Mouse (Mus musculus) lung, postnatal 4 days (tissue): Measurements from ENCODE around the gene Tnfaip6.
"Not testable (repeated sequence)": the region's sequence is repeated elsewhere in the genome, so short reads cannot be mapped to it uniquely, and the experiment has no call there.

ENCODE experiments used
- DNase-seq, 2 experiments: peaks; one replicate each; pipeline ENCODE4 v3.0.0; 2021

The Tnfaip6 gene

DNA sequence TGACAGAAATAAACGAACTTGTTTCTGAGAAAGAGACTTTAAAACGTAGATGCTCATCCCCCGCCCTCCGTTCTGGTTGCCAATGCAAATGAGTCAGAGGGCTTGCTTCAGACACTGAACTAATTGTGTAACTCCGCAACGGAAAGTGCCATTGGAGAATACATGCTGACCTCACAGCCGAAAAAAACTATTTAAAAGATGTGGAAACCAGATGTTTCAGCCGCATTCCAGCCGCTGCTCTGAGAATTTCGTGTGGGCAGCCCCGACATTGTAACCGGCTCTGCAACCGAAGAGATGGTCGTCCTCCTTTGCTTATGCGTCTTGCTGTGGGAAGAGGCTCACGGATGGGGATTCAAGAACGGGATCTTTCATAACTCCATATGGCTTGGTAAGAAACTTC, at the start of gene Tnfaip6:
TSS of gene Tnfaip6 (plus strand) at position 128 of the 400 bp plus-strand sequence.
- DNase-seq, result peak; percentile 56 to 62

DNA sequence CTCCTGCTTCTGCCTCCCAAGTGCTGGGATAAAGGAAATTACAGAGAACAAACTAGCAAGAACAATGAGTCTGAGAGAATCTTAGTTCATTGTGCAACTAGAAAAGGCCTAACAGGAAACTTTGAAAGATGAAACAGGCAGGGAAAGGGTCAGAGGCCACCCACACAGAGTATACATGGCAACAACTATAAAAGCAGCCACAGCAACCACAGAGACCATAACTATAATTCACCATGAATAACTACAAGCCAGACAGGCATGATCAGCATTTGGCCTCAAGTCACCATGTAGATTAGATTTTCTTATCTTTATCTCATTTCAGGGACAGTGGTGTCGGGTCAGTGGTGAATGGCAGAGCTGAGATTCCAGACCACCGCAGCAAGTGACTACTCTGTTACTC, 48.2 kb upstream of the Tnfaip6 start:
- no peak for DNase-seq

DNA sequence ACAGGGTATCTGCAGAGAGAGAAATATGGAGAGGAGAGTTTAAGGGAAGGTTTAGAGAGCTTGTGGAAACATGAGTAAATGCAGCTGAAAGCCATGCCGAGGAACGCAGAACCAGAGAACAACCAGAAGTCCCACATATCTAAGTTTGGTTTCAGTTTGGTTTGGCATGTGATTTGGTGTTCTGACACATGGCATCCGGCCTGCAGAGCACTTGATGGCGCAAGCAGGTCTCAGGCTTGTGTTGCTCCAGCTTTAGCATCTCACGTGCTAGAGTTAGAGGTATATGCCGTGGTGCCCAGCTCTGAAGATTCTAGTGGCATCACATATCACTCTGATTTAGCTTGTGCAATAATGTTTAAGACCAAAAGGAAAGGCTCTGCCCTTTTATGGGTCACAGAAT, 46.4 kb upstream of the Tnfaip6 start:
- no peak for DNase-seq

DNA sequence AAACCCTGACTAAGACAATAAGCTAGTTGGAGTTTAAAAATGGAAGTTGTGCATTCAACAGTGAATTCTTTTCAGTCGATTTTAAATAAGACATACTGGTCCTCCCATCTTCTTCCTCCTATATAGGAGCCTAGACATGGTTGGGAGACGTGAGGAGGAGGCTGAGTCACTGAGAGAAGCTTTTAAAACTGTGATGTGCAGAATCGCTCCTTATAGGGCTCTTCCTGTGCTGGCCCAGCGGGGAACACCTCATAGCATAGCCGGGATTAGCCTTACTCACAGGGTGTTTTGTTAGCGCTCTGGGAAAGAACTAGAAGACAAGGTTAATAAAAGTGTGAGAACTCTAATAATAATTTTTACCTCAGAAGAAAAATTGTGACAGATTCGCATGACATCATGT, 37.8 kb upstream of the Tnfaip6 start:
- DNase-seq, result no peak

DNA sequence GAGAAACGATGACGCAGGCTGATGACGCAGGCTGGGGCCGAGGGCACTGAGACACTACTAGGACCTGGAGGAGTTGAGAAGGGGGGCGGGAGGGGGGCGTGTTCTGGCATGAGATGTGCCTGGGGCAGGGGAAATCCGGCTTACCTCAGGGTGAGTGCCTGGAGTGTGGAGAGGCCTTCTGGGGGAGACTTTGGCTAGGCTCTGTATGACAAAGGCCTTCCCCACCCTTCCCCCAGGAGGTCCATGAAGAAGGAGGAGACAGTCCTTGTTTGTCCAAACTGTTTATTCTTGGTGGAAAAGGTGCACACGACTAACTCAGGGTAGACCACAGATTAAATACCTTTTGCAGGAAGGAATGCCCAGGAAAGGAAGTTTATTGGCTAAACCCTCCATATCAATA, 36.3 kb upstream of the Tnfaip6 start:
- no peak for DNase-seq

DNA sequence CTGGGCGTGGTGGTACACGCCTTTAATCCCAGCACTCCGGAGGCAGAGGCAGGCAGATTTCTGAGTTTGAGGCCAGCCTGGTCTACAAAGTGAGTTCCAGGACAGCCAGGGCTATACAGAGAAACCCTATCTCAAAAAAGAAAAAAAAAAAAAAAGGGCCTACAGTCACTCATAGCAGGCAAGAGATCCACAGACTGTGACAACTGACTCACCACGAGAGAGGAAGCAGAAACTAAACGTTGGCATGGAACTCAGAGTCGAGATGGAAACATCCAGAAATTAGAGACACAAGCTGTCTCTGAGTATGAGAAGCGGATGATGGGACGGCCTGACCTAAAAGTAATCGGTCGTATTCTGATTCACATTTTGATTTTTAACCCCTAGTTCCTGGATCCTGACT, 35.5 kb upstream of the Tnfaip6 start:
- DNase-seq, result not testable (repeated sequence)

DNA sequence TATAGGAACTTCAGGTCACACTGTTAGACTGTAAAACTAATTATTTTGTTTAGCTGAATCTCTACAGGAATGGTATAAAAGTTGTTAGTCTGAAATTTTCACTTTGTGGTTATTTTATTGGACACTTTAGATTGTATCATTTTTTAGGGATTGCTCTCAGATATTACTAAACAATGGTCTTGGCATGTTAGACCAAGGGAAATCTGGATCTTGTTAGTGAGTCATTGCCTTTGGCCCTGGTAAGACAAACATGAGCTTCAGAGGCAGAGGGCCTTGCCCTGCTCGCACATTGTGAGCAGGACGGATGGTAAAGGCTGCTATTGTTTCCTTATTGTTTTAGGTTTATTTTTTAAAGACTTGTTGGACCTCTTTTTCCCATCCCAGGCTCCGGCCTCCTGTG, 31.4 kb upstream of the Tnfaip6 start:
- DNase-seq, result peak in 1 of 2 experiments; percentile 26

DNA sequence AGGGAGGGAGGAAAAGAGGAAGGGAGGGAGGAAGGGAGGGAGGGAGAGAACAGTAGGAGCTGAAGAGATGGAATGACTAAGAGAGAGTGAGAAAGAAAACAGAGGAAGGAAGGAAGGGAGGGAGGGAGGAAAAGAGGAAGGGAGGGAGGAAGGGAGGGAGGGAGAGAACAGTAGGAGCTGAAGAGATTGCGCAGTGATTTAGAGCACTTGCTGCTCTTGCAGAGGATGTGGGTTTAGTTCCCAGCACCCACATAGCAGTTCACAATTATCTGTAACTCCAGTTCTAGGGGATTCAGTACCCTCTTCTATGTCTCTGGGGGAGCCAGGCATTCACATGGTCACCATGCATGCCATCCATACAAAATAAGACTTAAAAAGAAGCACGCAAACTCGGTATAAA, 26.0 kb upstream of the Tnfaip6 start:
- not testable (repeated sequence) for DNase-seq

DNA sequence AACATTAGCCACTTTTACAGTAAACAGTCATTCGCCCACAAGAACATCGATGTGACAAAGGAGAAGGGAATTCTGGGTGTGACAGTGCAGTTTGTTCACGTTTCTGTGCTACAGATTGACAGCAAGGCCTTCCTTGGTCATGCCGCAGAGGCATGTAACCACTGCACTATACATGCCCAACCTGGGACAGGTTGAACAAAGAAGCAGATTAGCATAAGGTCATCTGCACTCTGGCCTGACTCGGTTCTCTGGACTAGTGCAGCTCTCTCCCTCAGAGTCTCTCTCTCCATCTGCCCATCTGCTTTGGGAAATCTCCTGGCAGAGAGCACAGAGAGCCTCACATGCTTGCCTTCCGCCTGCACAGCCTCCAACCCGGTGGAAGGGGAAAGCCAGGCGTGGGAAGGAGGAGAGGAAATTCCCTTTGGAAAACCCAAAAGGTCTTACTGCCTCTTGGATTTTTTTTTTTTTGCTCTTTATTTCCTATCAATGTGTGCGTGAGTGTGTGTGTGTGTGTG, 24.4 kb upstream of the Tnfaip6 start:
- DNase-seq, result no peak

DNA sequence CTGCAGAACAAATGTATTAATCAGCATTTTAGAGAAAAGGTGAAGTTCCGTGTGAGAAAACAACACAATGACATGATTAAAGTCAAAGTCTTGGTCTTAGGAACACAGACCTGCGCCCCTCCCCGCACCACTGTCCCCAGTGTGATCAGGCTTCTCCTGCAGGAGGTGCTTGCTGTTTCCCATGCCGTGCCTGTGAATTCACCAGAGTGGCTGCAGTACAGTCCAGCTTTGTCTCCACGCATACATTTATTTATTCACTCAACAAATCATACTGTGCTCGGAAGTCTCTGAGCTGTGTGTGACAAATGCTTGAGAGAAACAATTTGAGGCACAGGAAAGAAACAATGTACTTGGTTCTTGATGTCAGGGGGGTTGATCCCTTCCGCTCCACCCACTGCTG, 21.4 kb upstream of the Tnfaip6 start:
- no peak for DNase-seq

DNA sequence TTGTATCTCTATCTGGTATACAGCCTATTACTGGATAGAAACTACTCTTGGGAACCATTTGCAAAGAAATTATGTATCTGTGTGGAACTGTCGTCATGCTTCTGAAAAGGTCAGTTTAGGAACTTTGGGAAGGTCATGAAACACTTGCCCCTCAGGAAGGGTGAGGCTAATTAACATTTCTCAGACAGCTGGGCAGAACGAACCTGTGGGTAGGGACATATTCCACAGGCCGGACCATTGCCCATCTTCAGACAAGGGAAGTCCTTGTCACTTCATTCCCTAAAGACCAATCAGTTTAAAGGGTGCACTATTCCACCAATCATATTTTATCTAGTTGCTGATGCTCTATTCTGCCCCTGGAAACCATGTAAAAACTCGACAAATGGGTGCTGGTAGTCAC, 10.7 kb upstream of the Tnfaip6 start:
- no peak for DNase-seq

DNA sequence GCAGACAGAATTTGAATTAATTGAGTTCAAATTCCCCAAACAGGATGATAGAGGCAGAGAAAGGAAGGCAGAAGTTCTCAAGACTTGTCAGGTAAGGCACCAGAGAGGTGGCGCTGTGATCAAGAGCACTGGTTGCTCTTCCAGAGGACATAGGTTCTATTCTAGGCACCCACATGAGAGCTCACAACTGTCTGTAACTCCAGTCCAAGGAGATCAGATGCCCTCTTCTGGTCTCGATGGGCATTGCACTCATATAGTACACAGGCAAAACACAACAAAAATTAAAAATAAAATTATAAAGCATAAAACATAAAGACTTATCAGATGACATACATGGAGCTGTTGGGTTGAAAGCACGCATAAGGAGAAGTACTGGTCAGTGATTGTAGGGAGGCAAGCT, 8.4 kb upstream of the Tnfaip6 start:
- DNase-seq, result no peak

DNA sequence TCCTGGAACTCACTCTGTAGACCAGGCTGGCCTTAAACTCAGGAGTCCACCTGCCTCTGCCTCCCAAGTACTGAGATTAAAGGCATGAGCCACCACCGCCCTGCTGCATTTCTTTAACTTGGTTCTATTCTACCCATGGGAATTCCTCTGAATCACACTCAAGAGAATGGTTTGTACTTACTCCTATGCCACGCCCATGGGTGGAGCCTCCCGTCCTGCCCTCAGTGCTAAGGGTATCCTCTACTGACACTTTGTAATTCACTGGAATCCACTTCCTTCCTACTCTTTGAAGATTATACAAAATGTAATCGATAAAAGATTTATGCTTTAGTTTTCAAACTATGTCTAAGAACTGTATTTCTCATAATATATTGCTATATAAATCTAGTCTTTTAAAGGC, 6.3 kb upstream of the Tnfaip6 start:
- DNase-seq, result no peak

DNA sequence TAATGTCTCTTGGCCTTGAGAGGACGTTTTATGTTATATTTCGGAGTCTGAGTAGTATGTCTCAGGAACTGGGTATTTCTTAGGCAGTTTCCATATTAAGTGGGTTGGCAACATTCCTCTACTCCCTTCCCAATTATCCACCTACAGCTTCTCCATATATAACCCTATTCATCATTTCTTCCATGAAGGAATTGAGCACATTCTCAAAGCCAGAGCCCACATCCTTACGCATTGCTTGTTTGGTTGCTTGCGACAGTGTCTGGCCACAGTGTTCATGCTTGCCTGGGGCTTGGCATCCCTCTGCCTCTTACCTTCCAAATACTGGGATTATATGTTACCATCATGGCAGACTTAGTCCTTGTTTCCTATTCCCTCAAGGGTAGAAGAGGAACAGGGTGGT, 3.2 kb upstream of the Tnfaip6 start:
- DNase-seq, result no peak

DNA sequence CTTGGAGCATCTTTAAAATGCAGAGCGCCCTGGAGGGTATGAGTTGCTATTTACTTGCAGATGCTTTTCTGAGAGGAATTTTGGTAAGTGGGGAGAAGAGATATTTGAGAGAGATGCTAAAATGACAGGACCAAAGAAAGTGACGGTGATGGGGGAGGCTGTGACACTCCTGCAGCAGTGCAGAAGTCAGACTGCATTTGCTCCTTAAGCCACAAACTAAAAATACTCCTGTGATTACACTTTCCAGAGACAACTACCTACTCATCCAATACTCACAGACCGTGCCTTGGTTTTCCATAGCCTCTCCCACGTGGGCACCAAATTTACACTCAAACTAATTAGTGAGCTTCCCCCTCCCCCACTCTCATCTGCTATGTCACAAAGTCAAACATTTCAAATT, 2.7 kb upstream of the Tnfaip6 start:
- DNase-seq, result no peak

DNA sequence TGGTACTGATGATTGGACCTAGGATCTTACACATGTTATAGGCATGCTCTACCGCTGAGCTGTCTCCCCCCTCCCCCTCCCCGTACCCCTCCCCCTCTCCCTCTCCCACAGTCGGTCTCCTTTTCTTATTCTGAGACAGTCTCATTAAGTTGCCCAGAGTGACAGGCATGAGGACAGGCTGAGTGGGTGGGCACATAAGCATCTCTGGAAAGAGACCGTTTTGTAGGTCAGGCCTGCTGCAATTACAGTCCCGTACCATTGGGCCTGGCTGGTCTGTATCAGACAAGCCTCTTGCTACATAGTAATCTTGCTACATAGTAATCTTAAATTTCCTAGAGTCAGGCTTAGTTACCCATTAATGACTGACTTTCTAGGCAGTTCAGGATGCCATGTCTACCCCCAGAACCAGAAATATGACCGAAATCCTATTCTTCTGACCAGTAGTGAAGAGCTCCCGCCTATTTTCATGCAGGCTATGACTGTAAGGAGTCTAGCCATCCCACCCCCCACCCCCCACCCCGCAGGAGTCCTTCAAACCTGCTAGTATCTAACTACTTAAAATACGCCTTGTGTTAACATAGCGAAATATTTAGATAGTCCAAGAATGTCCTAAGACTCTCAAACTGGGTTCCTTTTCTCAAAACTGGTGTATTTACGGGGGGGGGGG, 747 bp upstream of the Tnfaip6 start:
- DNase-seq, result no peak

DNA sequence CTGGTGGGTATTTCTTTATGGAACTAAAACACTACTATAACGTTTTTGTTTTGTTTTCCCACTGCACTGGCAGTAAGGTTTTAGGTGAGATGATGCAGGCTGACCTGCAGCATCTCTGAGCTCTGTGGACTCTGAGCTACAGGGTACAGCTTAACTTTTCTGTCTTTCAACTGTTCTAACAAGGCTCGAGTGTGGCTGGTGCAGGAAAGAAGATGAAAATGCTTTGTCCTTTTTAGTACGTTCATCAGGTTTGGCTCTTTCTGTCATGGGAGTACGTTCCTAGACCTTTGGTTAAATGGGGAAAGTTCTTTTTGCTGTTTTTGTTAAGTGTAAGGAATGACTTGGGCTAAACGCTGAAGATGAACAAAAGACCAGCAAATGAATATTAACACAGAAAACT, 749 bp downstream of the Tnfaip6 start:
- DNase-seq, result no peak

DNA sequence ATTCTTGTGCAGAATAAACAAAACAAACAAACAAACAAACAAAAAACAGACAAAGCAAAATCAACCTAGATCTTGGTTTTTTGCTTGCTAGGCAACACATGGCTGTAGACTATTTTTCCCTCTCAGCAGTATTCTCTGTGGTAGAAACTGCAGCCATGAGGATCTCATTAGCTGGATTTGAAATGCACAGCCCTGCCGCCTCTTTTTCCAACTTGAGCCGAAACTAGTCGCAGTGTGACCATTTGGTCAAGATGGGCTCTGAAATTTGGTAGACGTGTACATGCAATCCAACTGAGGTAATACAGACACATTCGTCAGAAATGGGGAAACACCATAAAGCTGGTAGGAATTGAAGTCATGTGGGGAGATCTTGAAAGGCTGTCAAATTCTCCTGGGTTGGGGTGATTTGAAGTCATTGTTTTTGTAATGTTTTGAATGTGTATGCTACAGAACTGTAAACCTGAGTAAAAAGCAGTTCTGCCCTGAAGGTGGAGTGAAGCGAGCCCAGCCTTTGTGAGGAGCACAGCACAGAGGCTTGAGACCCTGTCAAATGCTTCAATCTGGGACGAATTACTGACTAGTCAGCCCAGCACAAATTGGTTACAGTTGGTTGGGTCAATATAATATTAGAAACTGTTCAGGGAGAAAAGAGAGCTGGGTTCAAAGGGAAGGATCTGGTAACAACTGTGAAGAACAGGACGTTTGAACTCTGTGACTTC, 1.4 kb downstream of the Tnfaip6 start:
- no peak for DNase-seq

DNA sequence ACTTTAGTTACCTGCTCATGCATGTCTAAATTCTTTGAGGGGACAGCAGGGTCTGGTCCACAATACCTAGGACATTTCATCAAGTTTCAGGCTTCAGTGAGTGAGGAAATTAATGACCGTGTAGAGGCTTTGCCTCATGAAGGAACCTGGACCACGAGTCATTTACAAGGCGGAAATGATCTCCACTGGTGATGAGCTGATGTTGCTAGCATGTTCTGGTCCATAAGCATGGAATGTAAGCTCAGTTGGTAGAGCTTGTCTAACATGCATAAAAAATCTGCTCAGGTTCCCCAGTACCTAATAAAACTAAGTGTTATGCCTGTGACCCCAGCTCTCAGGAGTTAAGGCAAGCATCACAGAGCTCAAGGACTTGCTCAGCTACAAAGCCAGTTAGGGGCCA, 4.3 kb downstream of the Tnfaip6 start:
- DNase-seq, result no peak

DNA sequence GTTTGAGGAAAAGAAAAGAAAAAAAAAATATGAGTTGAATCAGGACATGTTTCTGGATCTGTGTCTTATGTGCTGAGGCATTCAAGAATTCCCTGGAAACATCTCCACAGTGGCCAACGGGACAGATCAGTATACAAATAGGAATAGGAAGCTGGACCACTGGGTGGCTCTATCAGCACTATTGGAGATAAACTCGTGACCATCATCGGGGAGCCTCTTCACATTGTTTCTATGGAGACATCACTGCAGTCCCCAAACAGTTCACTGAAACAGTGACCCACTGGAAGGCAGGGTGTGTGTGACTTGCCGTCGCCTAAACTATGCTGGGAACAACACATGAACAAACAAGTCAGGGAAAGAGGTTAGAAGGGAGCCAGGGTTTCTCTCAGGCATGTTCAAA, 4.9 kb downstream of the Tnfaip6 start:
- no peak for DNase-seq

DNA sequence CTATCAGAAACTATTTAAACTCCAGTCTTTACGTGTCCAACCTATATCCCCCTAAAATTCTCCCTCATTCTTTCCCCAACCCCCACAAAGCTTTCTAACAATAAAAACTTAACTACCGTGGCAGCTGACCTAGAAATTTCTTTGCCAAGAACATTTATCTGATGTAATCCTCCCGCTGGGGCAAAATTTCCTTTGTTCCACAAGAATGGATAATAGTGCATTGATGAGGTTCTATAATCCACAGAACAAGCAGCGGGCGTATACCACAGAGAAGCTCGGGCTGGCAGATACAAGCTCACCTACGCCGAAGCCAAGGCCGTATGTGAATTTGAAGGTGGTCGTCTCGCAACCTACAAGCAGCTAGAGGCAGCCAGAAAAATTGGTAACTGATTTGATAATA, 5.7 kb downstream of the Tnfaip6 start:
- no peak for DNase-seq

DNA sequence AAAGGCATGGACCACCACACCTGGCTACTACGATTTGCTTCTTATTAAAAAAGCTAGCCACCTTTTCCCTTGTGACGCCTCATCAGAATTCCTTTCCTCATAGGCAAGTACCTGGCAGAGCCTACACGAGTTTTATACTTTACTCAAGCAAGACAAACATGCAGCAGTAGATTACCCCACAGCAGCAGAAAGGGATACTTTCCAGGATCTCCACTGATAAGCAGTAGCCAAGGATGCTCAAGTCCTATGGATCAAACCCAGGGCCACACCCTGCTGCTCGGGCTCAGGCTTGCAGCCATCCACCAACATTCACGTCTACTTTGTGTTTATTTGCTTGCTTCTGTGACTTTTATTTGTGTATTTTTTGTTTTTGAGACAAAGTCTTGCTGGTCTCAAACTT, 8.2 kb downstream of the Tnfaip6 start:
- no peak for DNase-seq

DNA sequence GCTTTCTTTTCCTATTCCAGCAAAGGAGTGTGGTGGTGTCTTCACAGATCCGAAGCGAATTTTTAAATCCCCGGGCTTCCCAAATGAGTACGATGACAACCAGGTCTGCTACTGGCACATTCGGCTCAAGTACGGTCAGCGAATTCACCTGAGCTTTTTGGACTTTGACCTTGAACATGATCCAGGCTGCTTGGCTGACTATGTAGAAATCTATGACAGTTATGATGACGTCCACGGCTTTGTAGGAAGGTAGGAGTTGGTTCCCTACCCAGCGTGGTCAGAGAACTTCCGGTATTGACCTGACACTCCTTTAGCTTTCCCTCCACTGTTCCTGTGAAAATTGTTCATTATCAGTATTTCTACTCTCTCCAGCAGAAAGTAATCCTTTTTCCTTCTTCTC, 13.0 kb downstream of the Tnfaip6 start:
- DNase-seq, result no peak

DNA sequence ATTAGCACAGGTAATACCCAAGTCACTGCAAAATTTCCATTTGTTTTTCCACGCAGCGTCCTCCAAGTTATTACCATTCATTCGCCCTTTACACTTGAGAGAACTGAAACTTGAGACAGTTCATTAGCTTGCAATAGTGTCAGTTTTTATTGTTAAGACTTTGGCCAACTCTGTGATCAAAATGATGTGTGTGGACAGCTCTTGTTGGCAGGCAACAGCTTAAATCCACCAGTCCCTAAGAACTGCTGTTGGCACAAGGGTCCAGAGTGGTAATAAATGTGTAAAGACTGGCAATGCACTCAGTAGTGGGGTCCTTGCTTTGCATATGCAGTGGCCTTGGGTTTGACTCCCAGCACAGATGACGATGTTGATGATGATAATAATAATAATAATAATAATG, 14.5 kb downstream of the Tnfaip6 start:
- no peak for DNase-seq

DNA sequence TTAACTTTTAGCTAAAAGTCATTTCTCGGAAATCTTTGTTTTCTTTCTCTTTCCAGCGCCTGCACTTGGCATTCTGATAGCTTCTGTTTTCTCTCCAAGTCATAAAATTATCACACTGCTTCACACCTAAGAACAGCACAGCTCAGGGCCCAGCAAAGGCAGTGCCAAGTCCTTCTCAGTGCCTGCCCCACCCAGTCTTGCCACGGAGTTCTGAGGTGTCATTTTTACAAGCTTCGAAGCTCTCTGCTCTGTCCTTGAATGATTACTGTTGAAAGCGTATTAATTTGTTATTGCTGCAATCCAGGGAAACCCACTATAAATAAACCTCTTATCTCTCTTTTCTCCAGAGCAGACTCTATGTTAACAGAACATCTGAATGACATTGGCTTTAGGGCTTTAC, 15.7 kb downstream of the Tnfaip6 start:
- DNase-seq, result no peak
